Mouse (Mus musculus): ENCODE results near the gene Ddah2. TPM values are rescaled to one million over a fixed set of nuclear protein-coding genes. Genes with fewer than 3 reads are reported as not detected.

Ddah2 gene
- 4.5 and 8.1 TPM in 2 replicates for total RNA-seq (2017)

DNA sequence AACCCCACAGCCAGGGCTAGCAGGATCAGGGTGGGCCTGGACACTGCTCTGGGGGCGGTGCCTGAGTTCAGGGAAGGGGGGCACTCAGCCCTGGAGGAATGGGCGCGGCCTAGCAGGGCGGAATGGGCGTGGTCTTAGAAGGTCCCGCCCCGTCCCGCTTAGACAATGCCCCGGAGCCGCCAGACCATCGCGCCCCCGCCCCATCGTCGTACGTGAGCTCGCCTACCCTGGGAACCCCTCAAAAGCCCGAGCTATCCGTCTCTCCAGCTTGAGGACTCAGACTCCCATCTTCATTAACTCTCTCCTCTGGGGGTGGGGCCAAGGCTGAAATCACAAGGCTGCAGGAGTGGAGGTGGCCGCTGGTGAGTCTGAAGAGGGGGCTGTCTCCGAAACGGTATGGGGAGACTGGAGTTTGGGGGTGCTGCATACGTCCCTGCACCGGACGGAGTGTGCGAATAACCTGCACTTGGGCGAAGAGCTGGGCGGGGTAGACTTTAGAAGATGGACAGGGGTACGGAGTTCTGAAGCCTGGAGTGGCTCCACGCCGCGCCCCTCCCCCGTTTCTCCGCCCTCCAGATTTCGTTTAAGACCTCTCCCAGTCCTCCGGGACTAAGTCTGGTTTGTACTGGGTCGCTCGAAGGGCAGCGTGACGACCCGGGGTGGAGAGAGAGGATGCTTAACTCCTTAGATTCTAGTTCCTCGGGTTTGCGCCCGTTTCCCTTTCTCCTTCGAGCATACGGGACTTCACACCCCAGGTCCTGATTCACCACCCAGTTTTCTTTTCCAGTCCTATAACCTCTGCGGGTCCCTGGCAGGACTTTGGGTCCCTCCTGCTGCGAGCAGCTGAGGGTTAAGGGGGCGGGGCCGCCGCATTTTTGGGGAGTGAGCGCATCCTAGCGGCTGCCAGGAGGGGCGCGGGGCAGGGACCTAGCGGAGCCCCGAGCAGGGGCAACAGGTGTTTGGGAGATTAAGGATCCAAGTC lies at the start of gene Ddah2:
Ddah2 (plus strand) TSS at position 125 of the 982 bp plus-strand sequence.
- peak; percentile 80 for ATAC-seq (ENCODE audit: extremely low read depth, insufficient number of reproducible peaks, low FRiP score, poor library complexity, severe bottlenecking)

DNA sequence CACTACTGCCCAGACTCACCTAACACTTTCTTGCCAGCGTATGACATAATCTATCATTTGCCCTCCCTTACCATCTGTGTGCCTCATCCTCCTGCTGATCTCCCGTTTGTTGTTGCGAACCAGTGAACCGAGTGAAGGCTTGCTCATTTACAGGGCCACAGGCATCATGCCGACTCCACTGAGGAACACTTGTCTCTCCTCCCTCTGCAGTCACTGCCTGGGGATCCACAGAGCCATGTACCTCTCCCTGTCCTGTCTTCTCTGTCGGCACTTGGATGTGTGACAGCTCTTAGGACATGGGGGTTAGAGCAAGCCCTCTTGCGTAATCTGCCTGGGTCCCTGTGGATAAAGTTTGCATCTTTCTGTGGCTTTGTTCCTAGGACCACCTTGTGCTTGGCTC lies 49.2 kb upstream of the Ddah2 start:
- ATAC-seq (ENCODE audit: extremely low read depth, insufficient number of reproducible peaks, low FRiP score, poor library complexity, severe bottlenecking): no peak

GRCm38 (mm10) chr17:35011440-35011839 lies 47.4 kb upstream of the Ddah2 start:
- ATAC-seq (ENCODE audit: extremely low read depth, insufficient number of reproducible peaks, low FRiP score, poor library complexity, severe bottlenecking): no peak

DNA sequence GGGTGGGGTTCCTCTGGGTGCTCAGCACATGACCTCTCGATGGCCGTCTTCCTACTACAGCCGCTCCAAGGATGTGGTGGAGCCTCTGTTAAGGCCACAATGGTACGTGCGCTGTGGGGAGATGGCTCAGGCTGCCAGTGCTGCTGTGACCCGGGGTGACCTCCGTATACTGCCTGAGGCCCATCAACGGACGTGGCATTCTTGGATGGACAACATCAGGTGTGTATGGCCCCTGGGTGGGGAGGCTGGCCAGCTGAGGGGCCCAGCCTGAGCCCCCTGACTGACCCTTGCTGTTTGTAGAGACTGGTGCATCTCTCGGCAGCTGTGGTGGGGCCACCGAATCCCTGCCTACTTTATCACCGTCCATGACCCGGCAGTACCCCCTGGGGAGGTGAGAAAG lies 46.4 kb upstream of the Ddah2 start:
- ATAC-seq (ENCODE audit: extremely low read depth, insufficient number of reproducible peaks, low FRiP score, poor library complexity, severe bottlenecking): no peak

DNA sequence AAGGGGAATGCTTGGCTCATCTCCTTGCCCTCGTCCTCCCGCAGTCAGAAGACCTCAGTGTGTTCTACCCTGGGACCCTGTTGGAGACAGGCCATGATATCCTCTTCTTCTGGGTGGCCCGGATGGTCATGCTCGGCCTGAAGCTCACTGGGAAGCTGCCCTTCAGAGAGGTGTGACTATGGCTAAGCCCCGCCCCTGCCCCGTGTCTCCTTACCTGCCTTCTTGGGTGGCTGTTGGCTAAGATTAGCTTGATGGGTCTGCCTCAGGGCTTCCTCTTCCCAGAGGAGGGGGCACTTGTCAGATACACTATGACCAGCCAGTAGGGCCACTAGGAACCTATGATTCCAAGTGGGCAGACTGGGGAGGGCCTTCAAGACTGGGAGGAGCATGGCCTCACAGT lies 45.6 kb upstream of the Ddah2 start:
- no peak for ATAC-seq (ENCODE audit: extremely low read depth, insufficient number of reproducible peaks, low FRiP score, poor library complexity, severe bottlenecking)

- no peak for ATAC-seq (ENCODE audit: extremely low read depth, insufficient number of reproducible peaks, low FRiP score, poor library complexity, severe bottlenecking)
Measured at GRCm38 (mm10) chr17:35015296-35015695, 43.5 kb upstream of the Ddah2 start.

- ATAC-seq (ENCODE audit: extremely low read depth, insufficient number of reproducible peaks, low FRiP score, poor library complexity, severe bottlenecking): no peak
Measured at GRCm38 (mm10) chr17:35016376-35016775, 42.5 kb upstream of the Ddah2 start, which contains the start of gene Vwa7. Vwa7 (plus strand) TSS chr17:35016579.

DNA sequence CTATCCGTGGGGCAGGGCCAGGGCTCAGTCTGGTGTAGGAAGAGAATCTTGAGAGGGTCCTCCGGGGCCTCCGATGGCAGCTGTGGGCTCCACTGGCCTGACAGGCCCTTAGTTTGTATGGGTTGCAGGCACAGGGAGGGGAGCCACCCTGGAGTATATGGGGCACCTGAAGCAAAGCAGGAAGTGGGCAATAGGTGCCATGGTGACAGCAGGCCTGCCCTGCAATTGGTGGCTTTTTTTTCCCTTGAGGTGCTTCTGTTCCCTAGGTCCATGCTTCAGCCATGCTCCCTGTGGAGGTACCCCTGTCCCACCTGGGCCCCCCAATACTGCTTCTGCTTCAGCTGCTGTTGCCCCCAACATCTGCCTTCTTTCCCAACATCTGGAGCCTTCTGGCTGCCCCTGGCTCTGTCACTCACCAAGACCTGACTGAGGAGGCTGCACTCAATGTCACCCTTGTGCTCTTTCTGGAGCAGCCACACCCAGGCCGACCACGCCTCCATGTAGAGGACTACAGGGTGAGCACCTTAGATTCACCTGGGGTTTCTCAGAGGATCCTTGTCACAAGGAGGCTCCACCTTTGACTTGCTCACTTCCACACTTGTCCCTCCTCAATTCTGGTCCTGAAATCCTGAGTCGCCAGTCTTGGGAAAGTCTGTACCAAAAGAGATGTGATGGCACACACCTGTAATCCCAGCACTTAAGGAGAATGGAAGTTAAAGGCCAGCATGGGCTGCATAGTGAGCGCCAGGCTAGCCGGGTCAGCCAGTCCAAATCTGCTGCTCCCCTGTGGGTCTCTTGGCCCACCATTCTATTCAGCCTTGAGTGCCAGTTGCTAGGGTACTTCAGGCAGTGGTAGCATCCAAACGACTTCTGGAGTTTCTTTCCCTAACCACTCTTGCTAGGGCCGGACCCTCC lies 41.8 kb upstream of the Ddah2 start:
- ATAC-seq (ENCODE audit: extremely low read depth, insufficient number of reproducible peaks, low FRiP score, poor library complexity, severe bottlenecking): 0 out of 2 replicates have a peak, but pooled peaks have one; percentile 27

- ATAC-seq (ENCODE audit: extremely low read depth, insufficient number of reproducible peaks, low FRiP score, poor library complexity, severe bottlenecking): no peak
Measured at GRCm38 (mm10) chr17:35017706-35018030, 41.2 kb upstream of the Ddah2 start.

DNA sequence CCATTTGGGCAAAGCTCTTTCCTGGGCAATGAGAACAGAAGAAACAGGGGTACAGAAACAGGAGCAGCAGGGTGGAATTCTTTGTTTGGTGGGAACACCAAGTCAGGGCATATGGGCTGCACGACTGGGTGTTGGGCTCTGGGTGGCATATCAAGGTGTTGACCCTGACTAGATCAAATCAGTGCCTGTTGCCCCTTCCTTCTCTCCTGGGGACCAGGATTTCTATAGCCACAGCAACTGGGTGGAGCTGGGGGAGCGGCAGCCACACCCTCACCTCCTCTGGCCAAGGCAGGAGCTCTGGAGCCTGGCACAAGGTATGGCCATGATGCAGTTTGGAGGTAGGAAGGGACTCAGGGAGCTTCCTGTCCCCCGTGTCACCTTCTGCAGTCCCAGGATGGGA lies 40.7 kb upstream of the Ddah2 start:
- no peak for ATAC-seq (ENCODE audit: extremely low read depth, insufficient number of reproducible peaks, low FRiP score, poor library complexity, severe bottlenecking)

DNA sequence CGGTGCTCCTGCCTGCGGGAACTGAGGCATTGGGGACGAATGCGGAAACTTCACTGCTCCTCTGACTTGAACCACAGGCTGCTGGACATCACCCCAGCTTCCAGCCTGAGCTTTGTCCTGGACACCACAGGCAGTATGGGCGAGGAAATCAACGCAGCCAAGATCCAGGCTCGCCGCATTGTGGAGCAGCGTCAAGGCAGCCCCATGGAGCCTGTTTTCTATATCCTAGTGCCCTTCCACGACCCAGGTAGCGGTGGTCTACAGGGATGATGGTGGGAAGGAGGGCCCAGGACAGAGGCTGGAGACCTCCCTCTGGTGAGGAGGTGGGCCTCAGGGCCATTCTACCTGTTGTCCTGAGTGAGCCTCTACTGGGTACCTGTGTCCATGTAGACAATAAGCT lies 38.9 kb upstream of the Ddah2 start:
- ATAC-seq (ENCODE audit: extremely low read depth, insufficient number of reproducible peaks, low FRiP score, poor library complexity, severe bottlenecking): no peak

- no peak for ATAC-seq (ENCODE audit: extremely low read depth, insufficient number of reproducible peaks, low FRiP score, poor library complexity, severe bottlenecking)
Measured at GRCm38 (mm10) chr17:35020551-35020950, 38.3 kb upstream of the Ddah2 start.

- peak; percentile 68 for ATAC-seq (ENCODE audit: extremely low read depth, insufficient number of reproducible peaks, low FRiP score, poor library complexity, severe bottlenecking)
Measured at GRCm38 (mm10) chr17:35021163-35021808, 37.5 kb upstream of the Ddah2 start.

GRCm38 (mm10) chr17:35021842-35022477 lies 36.9 kb upstream of the Ddah2 start:
- no peak for ATAC-seq (ENCODE audit: extremely low read depth, insufficient number of reproducible peaks, low FRiP score, poor library complexity, severe bottlenecking)

DNA sequence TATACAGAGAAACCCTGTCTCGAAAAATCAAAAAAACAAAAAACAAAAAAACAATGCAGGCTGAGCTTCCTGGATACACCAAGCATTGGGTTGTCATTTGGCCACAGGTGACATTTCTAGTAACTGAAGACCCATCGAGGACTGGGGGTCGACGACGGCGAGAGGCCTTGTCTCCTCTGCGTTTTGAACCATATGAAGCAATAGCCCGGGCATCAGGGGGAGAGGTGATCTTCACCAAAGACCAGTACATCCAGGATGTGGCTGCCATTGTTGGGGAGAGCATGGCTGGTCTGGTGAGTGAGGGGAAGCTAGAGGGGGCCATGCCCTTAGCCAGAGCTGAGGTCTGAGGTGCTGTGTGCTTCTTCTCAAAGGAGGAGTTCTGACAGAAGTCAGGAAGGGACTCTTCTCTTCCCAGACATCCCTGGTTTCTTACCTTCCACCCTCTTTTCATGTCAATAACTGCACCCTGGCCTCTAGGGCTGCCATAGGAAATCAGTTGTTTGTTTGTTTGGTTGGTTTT lies 36.2 kb upstream of the Ddah2 start:
- ATAC-seq (ENCODE audit: extremely low read depth, insufficient number of reproducible peaks, low FRiP score, poor library complexity, severe bottlenecking): no peak

DNA sequence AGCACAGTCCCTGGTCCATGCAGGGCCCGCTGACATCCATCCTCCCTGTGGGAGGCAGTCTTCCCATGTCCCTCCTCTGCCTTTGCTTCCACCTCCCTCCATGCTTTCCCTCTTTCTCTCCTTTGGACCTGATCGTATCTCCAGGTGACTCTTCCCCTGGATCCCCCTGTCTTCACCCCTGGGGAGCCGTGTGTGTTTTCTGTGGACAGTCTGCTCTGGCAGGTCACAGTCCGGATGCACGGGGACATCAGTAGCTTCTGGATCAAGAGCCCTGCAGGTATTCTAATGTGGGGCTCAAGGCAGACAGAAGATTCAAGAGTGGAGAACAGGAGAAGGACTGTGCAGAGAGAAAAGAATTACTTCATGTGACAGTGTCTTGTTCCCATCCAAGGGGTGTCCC lies 35.6 kb upstream of the Ddah2 start:
- ATAC-seq (ENCODE audit: extremely low read depth, insufficient number of reproducible peaks, low FRiP score, poor library complexity, severe bottlenecking): no peak

DNA sequence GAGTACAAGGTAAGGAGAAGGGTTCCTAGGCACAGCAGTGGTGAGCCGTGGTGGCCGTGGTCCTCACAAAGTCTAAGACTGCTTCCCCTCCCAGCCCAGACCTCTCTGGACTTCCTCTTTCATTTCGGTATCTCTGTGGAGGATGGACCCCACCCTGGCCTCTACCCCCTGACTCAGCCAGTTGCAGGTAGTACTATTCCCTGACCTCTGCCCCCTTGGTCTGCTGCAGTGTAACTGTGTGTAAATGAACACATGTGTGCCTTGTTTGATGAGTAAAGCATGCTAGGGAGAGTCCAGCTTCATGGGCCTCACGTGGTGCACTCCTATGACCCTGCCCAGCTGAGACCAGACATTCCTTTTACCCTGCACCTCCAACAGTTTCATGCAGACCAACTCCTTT lies 35.1 kb upstream of the Ddah2 start:
- ATAC-seq (ENCODE audit: extremely low read depth, insufficient number of reproducible peaks, low FRiP score, poor library complexity, severe bottlenecking): peak; percentile 30; the same call in 1 of the 2 replicates

DNA sequence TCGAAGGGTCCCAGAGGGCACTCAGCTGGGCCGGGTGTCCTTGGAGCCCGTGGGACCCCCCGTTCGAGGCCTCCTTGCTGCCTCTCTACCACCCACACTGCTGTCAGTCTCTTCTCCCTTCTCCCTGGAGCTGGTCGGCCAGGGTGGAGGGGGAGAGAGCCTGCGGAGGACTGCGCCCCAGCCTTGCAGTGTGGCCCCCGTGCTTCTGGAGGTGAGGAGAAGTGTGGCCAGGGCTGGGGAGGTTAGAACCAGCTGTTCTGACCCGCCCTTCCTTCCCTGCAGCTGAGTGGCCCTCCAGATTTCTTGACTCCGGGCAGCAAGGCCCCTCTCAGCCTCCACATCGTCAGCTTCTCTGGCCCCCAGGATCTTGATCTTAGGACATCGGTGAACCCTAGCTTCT lies 34.6 kb upstream of the Ddah2 start:
- no peak for ATAC-seq (ENCODE audit: extremely low read depth, insufficient number of reproducible peaks, low FRiP score, poor library complexity, severe bottlenecking)
